Mouse (Mus musculus) myocyte (in vitro differentiated cells): ENCODE results near the gene Etfbkmt.

ENCODE experiments used
- CEBPB ChIP-seq: IDR thresholded peaks from 2 replicates; pipeline ENCODE4 v1.6.1; 2011; ENCODE audit warnings: mild to moderate bottlenecking, moderate library complexity; ENCODE audit not compliant: poor library complexity, insufficient read depth, severe bottlenecking
- MAX ChIP-seq: IDR thresholded peaks from one replicate; pipeline ENCODE4 v1.6.1; 2011; ENCODE audit warnings: low read depth, mild to moderate bottlenecking, control low read depth
- MYOD1 ChIP-seq, 3 experiments: IDR thresholded peaks; one replicate each; pipeline ENCODE4 v1.6.1; 2011; ENCODE audit warnings: control low read depth in 2 of 3, low read depth in 2 of 3, mild to moderate bottlenecking in 2 of 3, moderate library complexity in 1 of 3; ENCODE audit not compliant: insufficient read length in 2 of 3, control insufficient read depth in 1 of 3
- MYOG ChIP-seq, 3 experiments: IDR thresholded peaks; one replicate each; pipeline ENCODE4 v1.6.1; 2011; ENCODE audit warnings: control low read depth in 2 of 3, low read depth in 2 of 3, mild to moderate bottlenecking in 2 of 3; ENCODE audit not compliant: insufficient read length in 2 of 3, control insufficient read depth in 1 of 3, insufficient read depth in 1 of 3
- POLR2A ChIP-seq: IDR thresholded peaks from one replicate; pipeline ENCODE4 v1.6.1; 2011; ENCODE audit warnings: low read depth, mild to moderate bottlenecking, control low read depth, moderate library complexity; ENCODE audit not compliant: insufficient read length
- POLR2AphosphoS2 ChIP-seq: IDR thresholded peaks from one replicate; pipeline ENCODE4 v1.6.1; 2011; ENCODE audit warnings: low read depth, control low read depth; ENCODE audit not compliant: insufficient read length
- TCF12 ChIP-seq: IDR thresholded peaks from one replicate; pipeline ENCODE4 v1.6.1; 2011; ENCODE audit warnings: mild to moderate bottlenecking, control low read depth; ENCODE audit not compliant: poor library complexity, insufficient read depth, severe bottlenecking
- TCF3 ChIP-seq: IDR thresholded peaks from one replicate; pipeline ENCODE4 v1.6.1; 2011; ENCODE audit warnings: low read depth, control low read depth; ENCODE audit not compliant: insufficient read length

DNA sequence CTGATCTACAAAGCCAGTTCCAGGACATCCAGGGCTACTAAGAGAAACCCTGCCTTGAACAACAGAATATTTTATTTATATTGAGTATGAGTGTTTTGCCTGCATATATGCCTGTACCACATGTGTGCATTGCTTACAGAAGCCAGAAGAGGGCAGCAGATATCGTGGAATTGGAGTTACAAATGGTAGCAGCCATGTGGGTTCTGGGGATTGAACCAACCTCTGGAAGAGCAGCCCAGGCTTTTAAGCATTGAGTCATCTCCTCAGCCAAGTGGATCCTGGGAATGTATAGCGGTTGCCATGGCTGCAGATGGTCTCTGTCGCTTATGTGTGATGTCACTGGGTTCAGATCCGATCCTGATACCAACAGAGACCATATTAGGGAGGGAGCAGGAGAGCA is 13.0 kb upstream of the Etfbkmt start:
- no peak for TF ChIP-seq POLR2A
- TF ChIP-seq MAX, result no peak
- TF ChIP-seq MYOG (IDR thresholded peaks at IDR 0.05; ENCODE audit: control insufficient read depth in 1 of 3, insufficient read depth in 1 of 3, insufficient read length in 2 of 3, low read depth in 2 of 3), result no peak
- TF ChIP-seq TCF3, result no peak
- TF ChIP-seq CEBPB, result no peak
- TF ChIP-seq POLR2AphosphoS2, result no peak
- no peak for TF ChIP-seq MYOD1 (IDR thresholded peaks at IDR 0.05; ENCODE audit: control insufficient read depth in 1 of 3, insufficient read length in 2 of 3, low read depth in 2 of 3)
- no peak for TF ChIP-seq TCF12
